Mouse (Mus musculus) spleen, adult 18-20 months (tissue): Measurements from ENCODE around the gene Acp6.
"Not testable (repeated sequence)": the region's sequence is repeated elsewhere in the genome, so short reads cannot be mapped to it uniquely, and the experiment has no call there.

Source experiments
- DNase-seq, 2 experiments: peaks; one replicate each; pipeline ENCODE4 v3.0.0; 2022; ENCODE audit warnings: mixed read lengths in 2 of 2

The Acp6 gene

DNA sequence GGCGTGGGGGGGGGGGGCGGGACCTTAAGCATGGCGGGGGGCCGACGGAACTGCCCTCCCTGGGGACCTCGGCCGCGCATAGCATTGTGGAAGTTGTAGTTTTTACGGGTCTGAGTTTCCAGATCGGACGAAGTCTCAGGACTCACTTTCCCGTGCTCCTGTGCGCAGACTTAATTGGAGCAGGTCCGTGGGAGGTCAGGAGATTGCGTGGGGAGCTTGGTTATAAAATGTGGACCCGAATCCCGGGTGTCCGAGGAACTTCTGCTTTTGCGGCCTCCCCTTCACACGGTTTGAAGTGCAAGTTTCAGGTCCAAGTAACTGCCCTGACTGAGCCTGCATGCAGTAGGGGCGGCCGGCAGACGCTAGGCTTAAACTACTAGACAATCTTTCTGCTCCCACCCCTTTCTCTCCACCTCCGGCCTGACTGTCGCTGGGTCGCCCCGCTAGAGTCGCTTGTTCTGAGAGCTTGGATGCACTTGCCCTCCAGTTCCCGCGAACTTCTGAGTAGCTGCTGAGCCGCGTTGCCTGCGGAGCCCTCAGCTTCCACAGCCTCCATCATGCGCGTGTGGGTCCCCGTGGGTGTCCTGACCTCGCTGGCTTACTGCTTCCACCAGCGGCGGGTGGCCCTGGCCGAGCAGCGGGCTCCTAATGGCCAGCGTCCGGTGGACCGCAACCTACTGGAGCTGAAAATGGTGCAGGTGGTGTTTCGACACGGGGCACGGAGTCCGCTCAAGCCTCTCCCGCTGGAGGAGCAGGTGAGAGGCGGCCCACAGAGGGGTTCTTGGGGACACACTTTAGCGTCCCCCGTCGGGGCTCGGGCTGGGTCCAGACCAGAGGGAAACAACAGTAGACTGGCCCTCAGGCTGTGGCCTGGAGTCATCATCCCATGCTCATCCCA is at the start of gene Acp6:
Gene Acp6, plus strand, starts transcription at position 167 of the 898 bp plus-strand sequence.
- peak; percentile 84 to 86 for DNase-seq

DNA sequence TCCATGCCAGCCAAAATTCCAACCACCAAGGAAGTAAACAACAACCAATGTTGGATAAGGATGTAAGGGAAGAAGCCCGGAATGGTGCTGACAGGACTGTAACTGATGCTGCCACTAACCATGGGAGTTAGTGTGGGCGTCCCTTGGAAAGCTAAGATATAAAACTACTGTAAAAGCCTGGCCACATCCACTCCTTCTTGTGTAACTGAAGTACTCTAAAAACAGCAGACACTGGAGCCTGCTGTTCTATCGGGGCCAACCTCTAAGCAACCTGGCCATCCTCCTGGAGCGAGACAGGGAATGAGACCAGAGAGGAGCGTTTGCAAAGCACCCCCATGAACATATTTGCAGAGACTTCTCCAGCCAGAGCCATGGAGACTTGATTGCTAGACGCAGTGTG is 41.1 kb upstream of the Acp6 start:
- DNase-seq = no peak

- DNase-seq = no peak
These were observed 40.3 kb upstream of the Acp6 start for GRCm38 (mm10) chr3:97118313-97118712.

DNA sequence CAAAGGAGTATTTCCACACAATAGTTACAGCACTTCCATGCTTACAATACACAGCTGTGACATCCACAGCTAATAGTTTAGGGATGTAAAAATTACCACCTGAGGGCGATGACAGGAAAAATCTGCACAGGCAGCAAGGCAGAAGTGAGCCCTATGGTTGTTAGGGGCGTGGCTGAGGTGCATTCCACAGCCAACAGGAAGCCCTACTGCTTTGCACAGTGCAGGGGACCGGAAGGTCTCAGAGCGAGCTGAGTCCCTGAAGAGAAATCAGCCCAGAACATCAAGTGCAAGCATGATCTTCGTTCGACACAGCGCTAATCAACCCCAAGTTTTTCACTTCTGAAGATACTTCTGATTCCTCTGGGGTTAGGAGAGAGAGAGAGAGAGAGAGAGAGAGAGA is 34.4 kb upstream of the Acp6 start:
- peak; percentile 48 to 51 for DNase-seq

DNA sequence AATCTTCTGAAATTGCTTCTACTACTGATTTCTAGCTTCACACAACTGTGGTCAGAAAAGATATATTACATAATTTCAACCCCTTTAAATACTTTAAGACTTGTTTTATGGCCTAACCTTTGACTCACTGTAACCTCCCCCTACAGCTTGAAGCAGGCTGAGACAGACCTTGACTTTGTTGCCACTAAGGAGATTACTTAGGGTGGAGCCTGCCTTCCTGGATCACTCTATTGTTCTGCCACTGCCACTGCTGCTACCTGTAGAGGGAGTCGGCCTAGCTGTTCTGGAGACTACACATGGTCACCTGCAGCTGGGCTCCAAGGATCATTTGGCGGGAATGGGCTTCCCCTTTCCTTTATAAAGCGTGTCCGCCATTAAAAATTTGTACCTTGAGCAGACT is 29.2 kb upstream of the Acp6 start:
- no peak for DNase-seq

GRCm38 (mm10) chr3:97137666-97138065 is 20.9 kb upstream of the Acp6 start:
- not testable (repeated sequence) for DNase-seq

DNA sequence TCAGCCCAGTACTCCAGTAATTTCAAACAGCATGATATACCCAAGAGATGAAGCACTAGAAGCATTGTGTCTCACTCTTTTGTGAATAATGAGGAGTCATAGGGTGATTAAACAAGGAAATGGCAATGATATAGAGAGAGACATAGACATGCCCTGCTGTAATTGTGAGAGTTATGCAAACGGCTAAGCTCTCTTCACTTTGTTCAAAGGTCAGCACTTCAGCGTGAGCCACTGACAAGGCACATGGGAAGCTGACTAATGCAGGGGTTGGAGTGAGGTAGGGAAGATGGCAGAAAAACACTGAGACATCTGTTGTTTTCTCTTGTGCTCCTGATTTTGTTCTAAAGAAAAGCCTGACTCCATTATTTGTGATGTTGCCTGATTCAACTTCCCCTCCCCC is 7.5 kb upstream of the Acp6 start:
- DNase-seq = no peak

- DNase-seq = no peak
These were observed 2.1 kb upstream of the Acp6 start for GRCm38 (mm10) chr3:97156431-97156830.

- DNase-seq = no peak
These were observed 1.3 kb upstream of the Acp6 start for GRCm38 (mm10) chr3:97157308-97157707.

- DNase-seq = peak; percentile 12 to 47
These were observed 498 bp upstream of the Acp6 start for GRCm38 (mm10) chr3:97157958-97158599.

- DNase-seq = no peak
These were observed 903 bp downstream of the Acp6 start for GRCm38 (mm10) chr3:97159509-97159850.

DNA sequence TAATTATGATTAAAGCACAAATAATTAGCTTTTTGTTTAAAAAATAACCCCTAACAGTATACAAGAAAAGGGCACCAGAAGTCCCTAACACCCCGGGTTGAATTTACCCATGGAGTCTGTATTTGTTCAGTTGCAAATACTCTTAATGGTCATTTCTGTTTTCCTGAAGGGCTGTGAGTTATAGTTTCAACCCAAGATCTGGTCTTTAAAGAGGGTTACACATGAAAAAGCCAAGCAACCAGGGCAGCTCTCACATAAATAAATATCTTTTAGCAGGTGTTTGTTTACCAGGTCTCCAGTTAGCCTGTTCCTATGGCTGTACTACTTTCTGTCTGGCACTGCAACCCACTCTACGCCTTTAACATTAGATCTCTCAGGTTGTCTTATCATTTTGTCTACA is 1.4 kb downstream of the Acp6 start:
- DNase-seq = no peak

DNA sequence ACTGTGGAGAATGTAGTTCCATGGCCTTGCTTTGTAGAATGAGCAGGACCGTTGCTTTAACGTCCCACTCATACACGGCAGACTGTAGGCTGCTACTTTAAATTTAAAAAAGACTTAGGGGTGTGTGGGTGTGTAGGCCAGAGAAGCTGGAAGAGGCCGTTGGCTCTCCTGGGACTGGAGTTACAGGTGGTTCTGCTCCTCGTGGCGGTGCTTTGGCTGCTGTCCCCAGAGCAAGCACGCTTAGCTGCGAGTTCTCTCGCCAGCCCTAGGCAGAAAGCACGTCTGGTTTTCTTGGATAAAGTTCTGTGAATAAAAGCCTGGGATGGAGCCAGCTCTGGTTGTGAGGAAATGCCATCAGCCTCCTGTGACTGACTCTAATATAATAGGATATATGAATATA is 2.3 kb downstream of the Acp6 start:
- DNase-seq = no peak

DNA sequence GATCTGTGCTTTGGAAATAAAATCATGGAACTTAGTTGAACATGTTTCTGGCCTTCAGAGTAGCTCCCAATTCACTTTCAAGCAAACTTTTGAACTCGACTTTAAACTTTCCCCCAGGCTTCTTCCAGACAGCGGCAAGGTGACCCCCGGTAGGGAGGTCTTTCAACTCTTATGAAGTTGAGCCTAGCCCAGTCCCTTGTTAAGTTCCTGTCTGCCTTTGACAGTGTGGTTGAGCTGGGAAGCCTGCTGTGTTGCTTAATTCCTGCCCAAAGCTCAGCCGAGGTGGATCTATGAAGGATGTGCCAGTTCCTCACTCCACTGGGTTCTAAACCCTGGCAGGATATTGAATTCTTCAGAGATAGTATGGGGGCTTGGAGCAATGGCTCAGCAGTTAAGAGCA is 3.2 kb downstream of the Acp6 start:
- no peak for DNase-seq

- DNase-seq = no peak
These were observed 5.9 kb downstream of the Acp6 start for GRCm38 (mm10) chr3:97164477-97164876.

- no peak for DNase-seq
These were observed 8.5 kb downstream of the Acp6 start for GRCm38 (mm10) chr3:97167126-97167525.

- DNase-seq = no peak
These were observed 13.0 kb downstream of the Acp6 start for GRCm38 (mm10) chr3:97171531-97171930.

GRCm38 (mm10) chr3:97172231-97172630 is 13.7 kb downstream of the Acp6 start:
- DNase-seq = no peak

GRCm38 (mm10) chr3:97172632-97173031 is 14.1 kb downstream of the Acp6 start:
- no peak for DNase-seq

DNA sequence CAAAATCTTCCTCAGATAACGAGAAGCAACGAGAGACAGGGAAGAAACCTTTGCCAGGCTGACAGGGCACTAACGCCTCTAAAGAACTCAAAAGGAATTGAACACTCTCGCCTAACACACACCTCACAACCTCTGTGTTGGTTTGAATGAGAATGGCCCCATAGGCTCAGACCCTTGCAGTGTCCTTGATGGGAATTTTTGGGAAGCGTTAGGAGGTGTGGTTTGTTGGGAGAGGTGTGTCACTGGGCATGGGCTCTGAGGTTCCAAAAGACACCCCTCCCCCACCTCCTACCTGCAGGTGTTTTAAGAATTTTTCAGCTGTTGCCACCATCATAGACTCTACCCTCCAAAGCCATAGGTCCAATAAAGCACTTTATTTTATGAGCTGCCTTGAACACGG is 20.3 kb downstream of the Acp6 start:
- DNase-seq = no peak

DNA sequence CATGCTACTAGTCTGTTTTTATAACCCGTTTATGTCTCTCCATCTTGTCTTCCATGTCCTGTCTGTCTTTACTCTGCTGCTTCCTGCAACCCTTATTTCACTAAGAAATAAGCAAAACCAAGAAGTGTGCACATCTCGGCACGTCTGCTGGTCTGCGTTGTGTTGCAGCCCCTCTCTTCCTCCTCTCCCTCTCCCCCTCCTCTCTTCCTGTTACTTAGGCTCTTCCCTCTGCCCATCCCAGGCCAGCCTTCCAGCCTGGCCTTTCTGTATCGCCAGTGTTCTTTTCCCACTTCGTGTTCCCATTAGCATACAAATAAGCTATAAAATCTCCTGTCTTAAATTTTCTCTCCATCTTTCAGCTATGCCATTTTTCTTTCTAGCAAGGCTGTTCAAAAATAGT is 21.9 kb downstream of the Acp6 start:
- no peak for DNase-seq

DNA sequence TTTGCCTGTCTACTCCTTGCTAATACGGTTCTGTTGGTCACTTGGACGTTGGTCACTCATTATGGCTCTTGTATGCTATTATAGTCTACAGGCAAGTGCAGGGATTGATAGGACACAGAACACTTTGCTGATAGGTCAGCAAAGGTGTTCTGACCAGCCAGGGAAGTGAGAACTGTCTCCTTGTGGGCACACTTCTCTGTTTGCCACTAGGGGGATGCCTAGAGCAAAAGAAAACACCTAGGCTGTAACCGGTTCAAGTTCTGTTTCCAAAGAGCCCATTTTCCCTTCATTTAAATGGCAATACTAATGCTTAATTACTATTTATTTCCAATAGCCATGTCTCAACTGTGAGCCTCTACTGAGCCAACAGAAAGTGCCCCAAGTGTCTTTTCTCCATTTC is 25.2 kb downstream of the Acp6 start:
- DNase-seq = no peak

DNA sequence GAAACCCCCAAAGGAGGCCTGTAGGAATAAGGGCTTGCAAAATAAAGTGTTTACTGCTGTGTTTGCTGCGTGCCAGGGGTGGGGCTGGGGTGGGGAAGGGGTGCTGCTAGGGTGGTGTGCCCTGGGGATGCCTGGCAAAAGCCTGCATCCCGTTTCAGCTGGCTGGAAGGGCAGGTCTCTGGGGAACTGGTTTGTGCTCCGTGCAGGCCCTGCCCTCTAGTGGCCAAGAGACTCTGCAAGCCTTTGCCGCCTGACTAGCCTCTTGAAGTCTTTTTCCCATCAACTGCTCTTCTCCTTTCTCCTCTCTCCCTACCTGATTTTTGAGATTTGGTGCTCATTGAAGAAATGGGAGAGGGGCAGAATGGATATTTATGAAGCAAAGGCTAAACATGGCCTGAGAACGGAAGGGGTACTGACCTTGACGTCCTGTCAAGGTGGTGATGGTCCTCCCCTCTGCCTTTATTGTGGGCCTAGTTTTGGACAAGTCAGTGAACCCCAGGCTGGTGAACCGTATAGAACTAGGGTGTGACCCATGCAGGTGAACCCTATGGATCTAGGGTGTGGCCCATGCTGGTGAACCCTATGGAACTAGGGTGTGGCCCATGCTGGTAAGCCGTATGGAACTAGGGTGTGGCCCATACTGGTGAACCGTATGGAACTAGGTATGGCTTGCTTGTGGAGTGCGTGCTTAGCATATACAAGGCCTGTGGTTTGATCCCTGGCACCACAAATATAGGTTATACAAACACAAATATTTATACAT is 26.7 kb downstream of the Acp6 start:
- peak in 1 of 2 experiments; percentile 61 for DNase-seq

DNA sequence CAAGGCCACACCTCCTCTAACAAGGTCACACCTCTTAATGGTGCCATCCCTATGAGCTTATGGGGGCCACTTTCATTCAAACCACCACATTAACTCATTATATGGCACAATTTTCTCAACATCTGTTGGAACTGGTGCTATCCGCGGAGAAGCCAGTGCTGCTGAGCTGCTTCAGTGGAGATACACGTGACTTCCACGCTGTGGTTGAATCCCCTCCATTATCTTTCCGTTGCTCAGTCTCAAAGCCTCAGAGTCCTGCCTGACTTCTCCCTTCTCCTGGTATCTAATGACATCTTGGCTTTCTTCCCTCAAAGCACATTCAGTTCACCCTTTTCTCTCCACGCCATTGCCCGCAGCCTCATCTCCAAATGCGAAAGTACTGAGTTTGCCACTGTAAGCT is 38.0 kb downstream of the Acp6 start:
- DNase-seq = no peak
